Mouse (Mus musculus) liver, adult 10 weeks (tissue): ENCODE data around the gene Rhot2. TPM values are rescaled to one million over a fixed set of nuclear protein-coding genes. Genes with fewer than 3 reads are reported as not detected.

Source experiments
- polyA plus RNA-seq: library from polyadenylated mRNA; stranded (reverse); fragments of 350-450 nt; fragmentation: Illumina TruSeq; extraction: RNeasy Lipid Tissue Mini Kit (QIAGEN cat#74804); gene quantifications from one replicate; pipeline ENCODE4 v1.2.3, GENCODE M21; 2014; ENCODE audit warnings: low read depth, low replicate concordance

Gene Rhot2
- polyA plus RNA-seq, 1 experiment from 2014 or later = 9.5 TPM

Other genes starting within 250 kb of the Rhot2 start
- gene Gng13, start 127.7 kb downstream of the Rhot2 start, polyA plus RNA-seq = not detected
- gene Chtf18, start 117.4 kb downstream of the Rhot2 start, polyA plus RNA-seq = not detected
- gene Rpusd1, start 117.2 kb downstream of the Rhot2 start, polyA plus RNA-seq = not detected
- not detected for gene Mslnl, start 108.8 kb downstream of the Rhot2 start, polyA plus RNA-seq
- 0.53 TPM for gene Msln, start 90.5 kb downstream of the Rhot2 start, polyA plus RNA-seq
- 2.1 TPM for gene Narfl, start 71.1 kb downstream of the Rhot2 start, polyA plus RNA-seq
- gene Haghl, start 59.2 kb downstream of the Rhot2 start, polyA plus RNA-seq = not detected
- not detected for gene Ccdc78, start 58.3 kb downstream of the Rhot2 start, polyA plus RNA-seq
- 0.32 TPM for gene Fam173a, start 52.0 kb downstream of the Rhot2 start, polyA plus RNA-seq
- 1.6 TPM for gene AC134908.4, start 49.2 kb downstream of the Rhot2 start, polyA plus RNA-seq
- not detected for gene Metrn, start 47.7 kb downstream of the Rhot2 start, polyA plus RNA-seq
- not detected for gene Fbxl16, start 35.8 kb downstream of the Rhot2 start, polyA plus RNA-seq
- 0.64 TPM for gene Wdr24, start 21.2 kb downstream of the Rhot2 start, polyA plus RNA-seq
- 5.3 TPM for gene Jmjd8, start 16.0 kb downstream of the Rhot2 start, polyA plus RNA-seq
- gene Stub1, start 11.4 kb downstream of the Rhot2 start, polyA plus RNA-seq = 5.4 TPM
- not detected for gene Rhbdl1, start 7.6 kb downstream of the Rhot2 start, polyA plus RNA-seq
- not detected for gene Gm20683, start 3.1 kb downstream of the Rhot2 start, polyA plus RNA-seq
- 0.45 TPM for gene Wdr90, start 16.6 kb upstream of the Rhot2 start, polyA plus RNA-seq
- 3.8 TPM for gene Mcrip2, start 23.9 kb upstream of the Rhot2 start, polyA plus RNA-seq
- gene Mettl26, start 30.2 kb upstream of the Rhot2 start, polyA plus RNA-seq = 13.0 TPM
- gene Wfikkn1, start 36.0 kb upstream of the Rhot2 start, polyA plus RNA-seq = not detected
- 0.74 TPM for gene Rab40c, start 74.9 kb upstream of the Rhot2 start, polyA plus RNA-seq
- 14.8 TPM for gene Pigq, start 100.1 kb upstream of the Rhot2 start, polyA plus RNA-seq
- not detected for gene Nhlrc4, start 100.1 kb upstream of the Rhot2 start, polyA plus RNA-seq
- not detected for gene A930017K11Rik, start 107.7 kb upstream of the Rhot2 start, polyA plus RNA-seq
- 0.77 TPM for gene Capn15, start 140.9 kb upstream of the Rhot2 start, polyA plus RNA-seq
- gene Rab11fip3, start 224.7 kb upstream of the Rhot2 start, polyA plus RNA-seq = 2.0 TPM
- 230 TPM for gene Decr2, start 245.5 kb upstream of the Rhot2 start, polyA plus RNA-seq